Mouse (Mus musculus): ENCODE measurements around the gene Gprc5a. TPM values are rescaled to one million over a fixed set of nuclear protein-coding genes. Genes with fewer than 3 reads are reported as not detected.

The Gprc5a gene
- polyA plus RNA-seq, 1 experiment = 73.7 TPM

DNA sequence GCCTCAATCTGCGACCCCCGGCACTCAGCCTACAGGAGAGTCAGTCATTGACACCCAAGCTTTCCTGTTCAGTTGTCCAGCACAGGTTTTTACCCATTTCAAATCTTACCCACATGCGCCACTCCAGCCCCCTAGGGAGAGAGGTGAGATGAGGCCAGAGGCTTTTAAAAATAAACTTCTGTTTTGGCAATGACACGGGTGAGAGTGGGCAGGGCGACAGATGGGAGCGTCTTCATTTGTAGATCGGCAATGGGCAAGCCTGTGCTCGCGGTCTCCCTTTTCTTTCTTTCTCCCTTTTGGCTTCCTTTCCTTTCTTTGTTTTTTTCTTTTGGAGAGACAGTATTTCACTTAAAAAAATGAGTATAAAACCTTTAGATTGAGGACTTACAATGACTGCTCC lies 68.0 kb downstream of the Gprc5a start:
- no peaks in the 10 kb centered on the region for H3K27me3 ChIP-seq (ENCODE audit: control insufficient read depth, insufficient read depth, low read length)
- no peaks in the 10 kb centered on the region for H3K4me1 ChIP-seq (ENCODE audit: control insufficient read depth, insufficient read depth, insufficient read length, low read length)
- TF ChIP-seq POLR2A (IDR thresholded peaks at IDR 0.05; ENCODE audit: low read depth, low read length) (no peak), CTCF (IDR thresholded peaks at IDR 0.05; ENCODE audit: extremely low read depth, insufficient read length, insufficient replicate concordance, low read depth, low read length) (no peak)
- no peaks in the 10 kb centered on the region for H3K36me3 ChIP-seq (ENCODE audit: control insufficient read depth, insufficient read depth, low read length)
- 94% methylated on average over 9 of the region's 9 CpGs for WGBS
- H3K27ac ChIP-seq (ENCODE audit: insufficient read depth, low read depth, low read length) = no peak overlapping the region
- no peak overlapping the region for H3K4me3 ChIP-seq (ENCODE audit: low read depth, low read length)

Other genes starting within 250 kb of the Gprc5a start
- gene Crebl2, start 235.5 kb upstream of the Gprc5a start, polyA plus RNA-seq (2012; rRNA removed) = 2.8 and 4.2 TPM in 2 replicates
- gene Gpr19, start 167.1 kb upstream of the Gprc5a start, polyA plus RNA-seq (2012; rRNA removed) = 1.8 and 6.7 TPM in 2 replicates
- gene Cdkn1b, start 145.2 kb upstream of the Gprc5a start, polyA plus RNA-seq (2012; rRNA removed) = 5.8 and 16.3 TPM in 2 replicates
- 0.43 and 0.63 TPM in 2 replicates for gene Apold1, start 83.9 kb upstream of the Gprc5a start, polyA plus RNA-seq (2012; rRNA removed)
- gene Ddx47, start 54.0 kb upstream of the Gprc5a start, polyA plus RNA-seq (2012; rRNA removed) = 9.5 and 20.2 TPM in 2 replicates
- not detected in 2 replicates for gene Gprc5d, start 52.6 kb downstream of the Gprc5a start, polyA plus RNA-seq (2012; rRNA removed)
- gene Fam234b, start 132.3 kb downstream of the Gprc5a start, polyA plus RNA-seq (2012; rRNA removed) = 6.9 and 22.5 TPM in 2 replicates
- gene Hebp1, start 132.4 kb downstream of the Gprc5a start, polyA plus RNA-seq (2012; rRNA removed) = 4.9 and 7.4 TPM in 2 replicates
- 0.84 and 1.4 TPM in 2 replicates for gene Gsg1, start 188.7 kb downstream of the Gprc5a start, polyA plus RNA-seq (2012; rRNA removed)
- not detected in 2 replicates for gene Pbp2, start 244.8 kb downstream of the Gprc5a start, polyA plus RNA-seq (2012; rRNA removed)

All from small intestine, adult 2 months (tissue).